Mouse (Mus musculus) stomach, postnatal 0 days (tissue): ENCODE measurements around the gene Mllt3.

Experiments used
- CTCF ChIP-seq: IDR thresholded peaks from 2 replicates; pipeline ENCODE4 v1.5.1; 2016; ENCODE audit warnings: antibody characterized with exemption, low read depth, mild to moderate bottlenecking, moderate library complexity
- EP300 ChIP-seq: optimal IDR thresholded peaks from 2 replicates; pipeline ENCODE3; 2016; ENCODE audit warnings: antibody characterized with exemption

- no peak for TF ChIP-seq EP300
- TF ChIP-seq CTCF = no peak
These were observed 104.5 kb downstream of the Mllt3 start for GRCm38 (mm10) chr4:87928603-87929199.
